Mouse (Mus musculus) kidney, postnatal 4 days (tissue): ENCODE measurements around the gene Gm813.
"Not testable (repeated sequence)": the region's sequence is repeated elsewhere in the genome, so short reads cannot be mapped to it uniquely, and the experiment has no call there.

Experiments
- DNase-seq, 2 experiments: peaks; one replicate each; pipeline ENCODE4 v3.0.0; 2021; ENCODE audit warnings: mixed read lengths in 2 of 2

Gm813 gene

GRCm38 (mm10) chr16:58616878-58617277 lies at the start of gene Gm813:
Gm813 (minus strand) TSS chr16:58616978.
- DNase-seq = no peak

- DNase-seq = not testable (repeated sequence)
Observed at GRCm38 (mm10) chr16:58665137-58665536, 48.4 kb upstream of the Gm813 start.

- no peak for DNase-seq
Observed at GRCm38 (mm10) chr16:58663816-58664215, 47.0 kb upstream of the Gm813 start.

GRCm38 (mm10) chr16:58663021-58663420 lies 46.2 kb upstream of the Gm813 start:
- DNase-seq = no peak

- no peak for DNase-seq
Observed at GRCm38 (mm10) chr16:58662287-58662791, 45.6 kb upstream of the Gm813 start.

- DNase-seq = no peak
Observed at GRCm38 (mm10) chr16:58661826-58662225, 45.0 kb upstream of the Gm813 start.

GRCm38 (mm10) chr16:58658668-58659067 lies 41.9 kb upstream of the Gm813 start:
- no peak for DNase-seq

GRCm38 (mm10) chr16:58656526-58656925 lies 39.7 kb upstream of the Gm813 start:
- DNase-seq = no peak

- no peak for DNase-seq
Observed at GRCm38 (mm10) chr16:58655751-58656150, 39.0 kb upstream of the Gm813 start.

- DNase-seq = no peak
Observed at GRCm38 (mm10) chr16:58649979-58650378, 33.2 kb upstream of the Gm813 start.

- no peak for DNase-seq
Observed at GRCm38 (mm10) chr16:58638689-58639175, 22.0 kb upstream of the Gm813 start, which contains the start of gene E330017A01Rik. E330017A01Rik (minus strand) TSS chr16:58638739.

- no peak for DNase-seq
Observed at GRCm38 (mm10) chr16:58638016-58638415, 21.2 kb upstream of the Gm813 start.

- no peak for DNase-seq
Observed at GRCm38 (mm10) chr16:58637448-58637847, 20.7 kb upstream of the Gm813 start.

GRCm38 (mm10) chr16:58635866-58636265 lies 19.1 kb upstream of the Gm813 start:
- no peak for DNase-seq

- DNase-seq = no peak
Observed at GRCm38 (mm10) chr16:58629736-58630135, 13.0 kb upstream of the Gm813 start.

- DNase-seq = no peak
Observed at GRCm38 (mm10) chr16:58628968-58629367, 12.2 kb upstream of the Gm813 start.

GRCm38 (mm10) chr16:58628336-58628680 lies 11.5 kb upstream of the Gm813 start:
- no peak for DNase-seq

- DNase-seq = no peak
Observed at GRCm38 (mm10) chr16:58627597-58628335, 11.0 kb upstream of the Gm813 start.

- peak; percentile 40 to 59 for DNase-seq
Observed at GRCm38 (mm10) chr16:58623944-58624343, 7.2 kb upstream of the Gm813 start.

GRCm38 (mm10) chr16:58623114-58623513 lies 6.3 kb upstream of the Gm813 start:
- no peak for DNase-seq

- DNase-seq = no peak
Observed at GRCm38 (mm10) chr16:58622377-58622776, 5.6 kb upstream of the Gm813 start.

GRCm38 (mm10) chr16:58617346-58617745 lies 568 bp upstream of the Gm813 start:
- no peak for DNase-seq

- DNase-seq = no peak
Observed at GRCm38 (mm10) chr16:58612969-58613368, 3.8 kb downstream of the Gm813 start.

- no peak for DNase-seq
Observed at GRCm38 (mm10) chr16:58607101-58607500, 9.7 kb downstream of the Gm813 start.

GRCm38 (mm10) chr16:58604680-58605079 lies 12.1 kb downstream of the Gm813 start:
- no peak for DNase-seq
